Mouse (Mus musculus): ENCODE measurements around the gene Aqp11.

Aqp11 gene

GRCm38 (mm10) chr7:97747787-97748497 lies 9.9 kb upstream of the Aqp11 start:
- peak; percentile 54 for DNase-seq (ENCODE audit: low read depth, low spot score)

GRCm38 (mm10) chr7:97747176-97747707 lies 9.2 kb upstream of the Aqp11 start:
- DNase-seq (ENCODE audit: low read depth, low spot score), result no peak

- peak; percentile 68 for DNase-seq (ENCODE audit: low read depth, low spot score)
These were observed 7.2 kb upstream of the Aqp11 start for GRCm38 (mm10) chr7:97745299-97745698.

- DNase-seq (ENCODE audit: low read depth, low spot score), result no peak
These were observed 3.7 kb upstream of the Aqp11 start for GRCm38 (mm10) chr7:97741756-97742291.

GRCm38 (mm10) chr7:97740948-97741347 lies 2.9 kb upstream of the Aqp11 start:
- DNase-seq (ENCODE audit: low read depth, low spot score), result no peak

GRCm38 (mm10) chr7:97737256-97737637 lies 842 bp downstream of the Aqp11 start:
- DNase-seq (ENCODE audit: low read depth, low spot score), result no peak

GRCm38 (mm10) chr7:97735886-97736420 lies 2.1 kb downstream of the Aqp11 start:
- DNase-seq (ENCODE audit: low read depth, low spot score), result no peak

GRCm38 (mm10) chr7:97735021-97735420 lies 3.1 kb downstream of the Aqp11 start:
- no peak for DNase-seq (ENCODE audit: low read depth, low spot score)

- DNase-seq (ENCODE audit: low read depth, low spot score), result no peak
These were observed 4.5 kb downstream of the Aqp11 start for GRCm38 (mm10) chr7:97733606-97734005.

- DNase-seq (ENCODE audit: low read depth, low spot score), result no peak
These were observed 7.7 kb downstream of the Aqp11 start for GRCm38 (mm10) chr7:97730427-97730826.

- no peak for DNase-seq (ENCODE audit: low read depth, low spot score)
These were observed 9.1 kb downstream of the Aqp11 start for GRCm38 (mm10) chr7:97728666-97729614.

GRCm38 (mm10) chr7:97726778-97727177 lies 11.3 kb downstream of the Aqp11 start:
- DNase-seq (ENCODE audit: low read depth, low spot score), result no peak

GRCm38 (mm10) chr7:97726080-97726479 lies 12.0 kb downstream of the Aqp11 start:
- DNase-seq (ENCODE audit: low read depth, low spot score), result no peak

GRCm38 (mm10) chr7:97725401-97725800 lies 12.7 kb downstream of the Aqp11 start:
- no peak for DNase-seq (ENCODE audit: low read depth, low spot score)

- DNase-seq (ENCODE audit: low read depth, low spot score), result no peak
These were observed 14.2 kb downstream of the Aqp11 start for GRCm38 (mm10) chr7:97723646-97724538.

GRCm38 (mm10) chr7:97722278-97722918 lies 15.7 kb downstream of the Aqp11 start:
- DNase-seq (ENCODE audit: low read depth, low spot score), result no peak

- no peak for DNase-seq (ENCODE audit: low read depth, low spot score)
These were observed 18.0 kb downstream of the Aqp11 start for GRCm38 (mm10) chr7:97720109-97720508.

- DNase-seq (ENCODE audit: low read depth, low spot score), result no peak
These were observed 19.0 kb downstream of the Aqp11 start for GRCm38 (mm10) chr7:97719078-97719477.

- DNase-seq (ENCODE audit: low read depth, low spot score), result no peak
These were observed 20.8 kb downstream of the Aqp11 start for GRCm38 (mm10) chr7:97717326-97717725.

- DNase-seq (ENCODE audit: low read depth, low spot score), result no peak
These were observed 23.4 kb downstream of the Aqp11 start for GRCm38 (mm10) chr7:97714651-97715050.

All from embryo, embryonic 11.5 days (tissue).